ENCODE assay signal across 8 mouse cellular contexts in genomic region chr8:84659936-84660818, GRCm38 (mm10). TPM values are rescaled to one million over a fixed set of nuclear protein-coding genes. Genes with fewer than 3 reads are reported as not detected.
DNase-seq lines count a peak whose midpoint lies in the region; ATAC-seq and TF ChIP-seq lines count a peak whose summit lies in the region.

No protein-coding gene starts in this region.

- H3K9ac ChIP-seq in heart, adult 2 months (ENCODE audit: low read depth, low read length), result peak overlapping the region; percentile 51
- H3K9ac ChIP-seq in lung, postnatal 0 days (replicated peaks; ENCODE audit: low read depth), result peak overlapping the region; percentile 99

- H3K4me3 ChIP-seq in G1E (ENCODE audit: low read depth, low read length), result peak overlapping the region; percentile 83
- peak overlapping the region; percentile 74 for H3K4me3 ChIP-seq in brown adipose tissue, adult 24 weeks (ENCODE audit: insufficient read depth, low read depth, low read length)
- H3K4me3 ChIP-seq in heart, adult 2 months, result peak overlapping the region; percentile 87
- H3K4me3 ChIP-seq in kidney, adult 2 months (ENCODE audit: insufficient read depth, low read depth, low read length), result peak overlapping the region; percentile 87
- H3K4me3 ChIP-seq in lung, postnatal 0 days (ENCODE audit: low read depth, low read length), result peak overlapping the region; percentile 97

- H3K4me2 ChIP-seq in lung, postnatal 0 days (replicated peaks; ENCODE audit: low read depth, low read length), result peak overlapping the region; percentile 79

- DNase-seq in G1E (ENCODE audit: low spot score), result peak; percentile 74
- DNase-seq in heart, adult 2 months, result peak; percentile 80 to 86
- peak; percentile 80 for DNase-seq in kidney, adult 2 months
- DNase-seq in lung, postnatal 0 days (ENCODE audit: low spot score), result peak; percentile 89
- DNase-seq in retina, embryonic 14.5 days (ENCODE audit: low spot score), result peak; percentile 70
- DNase-seq in frontal cortex, postnatal 14 days (ENCODE audit: low spot score in 2 of 2), result no peak
- no peak for DNase-seq in layer of hippocampus, postnatal 36 days

- no peaks in the 10 kb centered on the region for H3K27me3 ChIP-seq in G1E (ENCODE audit: insufficient read depth, low read length)
- H3K27me3 ChIP-seq in heart, adult 2 months (ENCODE audit: control insufficient read depth, insufficient read depth, low read length), result no peaks in the 10 kb centered on the region
- H3K27me3 ChIP-seq in kidney, adult 2 months (replicated peaks; ENCODE audit: control insufficient read depth, insufficient read depth, low read length), result no peaks in the 10 kb centered on the region
- no peaks in the 10 kb centered on the region for H3K27me3 ChIP-seq in lung, postnatal 0 days (replicated peaks; ENCODE audit: insufficient read depth, low read length)

- H3K4me1 ChIP-seq in G1E (ENCODE audit: insufficient read depth, low read depth, low read length), result peaks cover 59% of the 10 kb centered on the region
- peaks cover 3% of the 10 kb centered on the region; the same call in 1 of the 2 replicates for H3K4me1 ChIP-seq in brown adipose tissue, adult 24 weeks (ENCODE audit: control insufficient read depth, insufficient read depth, insufficient read length, low read length)
- H3K4me1 ChIP-seq in heart, adult 2 months (ENCODE audit: control insufficient read depth, insufficient read depth, low read length), result peaks cover 1% of the 10 kb centered on the region; the same call in 1 of the 2 replicates
- peaks cover 21% of the 10 kb centered on the region; the same call in 1 of the 2 replicates for H3K4me1 ChIP-seq in kidney, adult 2 months (ENCODE audit: control insufficient read depth, insufficient read depth, low read length)
- H3K4me1 ChIP-seq in lung, postnatal 0 days (ENCODE audit: insufficient read depth, low read depth, low read length), result peaks cover 32% of the 10 kb centered on the region

- intact Hi-C loops in heart, adult 2 months (cut with DNase I), result loop anchor here (1.0 to 5.0 kb wide), 3 partner anchors 21 to 422 kb away; partner anchors contain the start of genes Lyl1, Man2b1, Wdr83 and Wdr83os

- H3K27ac ChIP-seq in brown adipose tissue, adult 24 weeks (replicated peaks; ENCODE audit: low read depth, low read length), result peak overlapping the region; percentile 98
- H3K27ac ChIP-seq in heart, adult 2 months, result peak overlapping the region; percentile 96
- H3K27ac ChIP-seq in kidney, adult 2 months (ENCODE audit: insufficient read depth, low read depth, low read length), result peak overlapping the region; percentile 84
- peak overlapping the region; percentile 99 for H3K27ac ChIP-seq in lung, postnatal 0 days (ENCODE audit: low read length)

- H3K79me2 ChIP-seq in heart, adult 2 months (replicated peaks; ENCODE audit: control insufficient read depth, insufficient read depth, low read length), result no peaks in the 10 kb centered on the region

- H3K36me3 ChIP-seq in G1E (replicated peaks), result peaks cover 16% of the 10 kb centered on the region
- H3K36me3 ChIP-seq in heart, adult 2 months (ENCODE audit: control insufficient read depth, insufficient read depth, low read length), result no peaks in the 10 kb centered on the region
- H3K36me3 ChIP-seq in kidney, adult 2 months (ENCODE audit: control insufficient read depth, insufficient read depth, low read length), result no peaks in the 10 kb centered on the region
- no peaks in the 10 kb centered on the region for H3K36me3 ChIP-seq in lung, postnatal 0 days (ENCODE audit: insufficient read depth, low read length)

- TF ChIP-seq POLR2A in heart, adult 2 months (IDR thresholded peaks at IDR 0.05; ENCODE audit: insufficient read depth, low read depth, low read length), result peak; percentile 65
- TF ChIP-seq POLR2A in kidney, adult 2 months (IDR thresholded peaks at IDR 0.05; ENCODE audit: low read depth, low read length), result peak; percentile 14

- peak; percentile 31 for ATAC-seq in G1E (ENCODE audit: extremely low read depth, insufficient number of reproducible peaks, low FRiP score, poor library complexity, severe bottlenecking)
- ATAC-seq in lung, postnatal 0 days, result peak; percentile 15

- TF ChIP-seq EP300 in heart, adult 2 months (IDR thresholded peaks at IDR 0.05; ENCODE audit: insufficient read depth, low read depth, low read length), result peak; percentile 84
- peak; percentile 87 for TF ChIP-seq EP300 in lung, postnatal 0 days (IDR thresholded peaks at IDR 0.05)

- no peaks in the 10 kb centered on the region for H3K9me3 ChIP-seq in G1E (replicated peaks)
- H3K9me3 ChIP-seq in lung, postnatal 0 days (ENCODE audit: low read length), result no peaks in the 10 kb centered on the region

- no peak for TF ChIP-seq CTCF in G1E (IDR thresholded peaks at IDR 0.05; ENCODE audit: low read depth, low read length)
- no peak for TF ChIP-seq CTCF in heart, adult 2 months (IDR thresholded peaks at IDR 0.05)
- TF ChIP-seq CTCF in kidney, adult 2 months (conservative IDR thresholded peaks at IDR 0.05; ENCODE audit: insufficient read depth, insufficient read length, low read depth, low read length), result no peak
- TF ChIP-seq CTCF in lung, postnatal 0 days (IDR thresholded peaks at IDR 0.05), result no peak

- WGBS in heart, adult 2 months, result 13% methylated on average over 33 of the region's 33 CpGs
- 6% methylated on average over 33 of the region's 33 CpGs for WGBS in kidney, adult 2 months
- WGBS in lung, postnatal 0 days, result 4% methylated on average over 33 of the region's 33 CpGs

RNA-seq across cellular contexts. Expression of gene Ier2, which starts 2.5 kb away (rescaled TPM):
- total RNA-seq in G1E (2014; fragmentation: Nextera tagmentation) (60.5 and 64.9 TPM in 2 replicates), G1E (2017) (43.1 and 48.5 TPM in 2 replicates)
- 112 and 119 TPM in 2 replicates for polyA plus RNA-seq in G1E (2012)
- 17.2 and 62.3 TPM in 2 replicates for polyA plus RNA-seq in brown adipose tissue, adult 24 weeks (2012; ENCODE audit: insufficient read depth, insufficient read length, missing spikeins)
- 10 to 100 TPM; 11.8 to 13.0 TPM for total RNA-seq in heart, adult 2 months (2021)
- 6.8 and 8.1 TPM in 2 replicates for polyA plus RNA-seq in heart, adult 2 months (2012; rRNA removed)
- polyA plus RNA-seq in kidney, adult 2 months (2012; rRNA removed), result 5.7 and 7.3 TPM in 2 replicates
- 113 and 140 TPM in 2 replicates for polyA plus RNA-seq in lung, postnatal 0 days (2015; fragmentation: Nextera tagmentation; extraction: Ambion mirVana)
- total RNA-seq in layer of hippocampus, postnatal 36 days (2021), result 1 to 10 TPM; 7.2 to 7.6 TPM

RNA-seq across cellular contexts. Expression of gene Trmt1, which starts 25.9 kb away (rescaled TPM):
- 63.3 and 64.9 TPM in 2 replicates for total RNA-seq in G1E (2014; fragmentation: Nextera tagmentation)
- total RNA-seq in G1E (2017), result 68.2 and 96.4 TPM in 2 replicates
- 244 and 260 TPM in 2 replicates for polyA plus RNA-seq in G1E (2012)
- 25.1 and 33.4 TPM in 2 replicates for polyA plus RNA-seq in brown adipose tissue, adult 24 weeks (2012; ENCODE audit: insufficient read depth, insufficient read length, missing spikeins)
- total RNA-seq in heart, adult 2 months (2021), result 10 to 100 TPM; 32.0 to 37.4 TPM
- 39.9 and 50.8 TPM in 2 replicates for polyA plus RNA-seq in heart, adult 2 months (2012; rRNA removed)
- polyA plus RNA-seq in kidney, adult 2 months (2012; rRNA removed), result 73.7 and 98.9 TPM in 2 replicates
- 38.4 and 43.4 TPM in 2 replicates for polyA plus RNA-seq in lung, postnatal 0 days (2015; fragmentation: Nextera tagmentation; extraction: Ambion mirVana)
- 100 to 1,000 TPM in 1 of 2 experiments, 10 to 100 TPM in 1; 95.2 to 115 TPM for total RNA-seq in layer of hippocampus, postnatal 36 days (2021)

RNA-seq across cellular contexts. Expression of gene Nacc1, which starts 27.5 kb away (rescaled TPM):
- total RNA-seq in G1E (2014; fragmentation: Nextera tagmentation) (120 and 125 TPM in 2 replicates), G1E (2017) (48.1 and 54.5 TPM in 2 replicates)
- 207 and 224 TPM in 2 replicates for polyA plus RNA-seq in G1E (2012)
- polyA plus RNA-seq in brown adipose tissue, adult 24 weeks (2012; ENCODE audit: insufficient read depth, insufficient read length, missing spikeins), result 19.0 and 22.9 TPM in 2 replicates
- total RNA-seq in heart, adult 2 months (2021), result 10 to 100 TPM; 30.5 to 31.0 TPM
- 45.3 and 50.5 TPM in 2 replicates for polyA plus RNA-seq in heart, adult 2 months (2012; rRNA removed)
- polyA plus RNA-seq in kidney, adult 2 months (2012; rRNA removed), result 85.8 and 93.9 TPM in 2 replicates
- polyA plus RNA-seq in lung, postnatal 0 days (2015; fragmentation: Nextera tagmentation; extraction: Ambion mirVana), result 7.1 and 7.4 TPM in 2 replicates
- total RNA-seq in layer of hippocampus, postnatal 36 days (2021), result 10 to 100 TPM; 85.9 to 92.2 TPM

RNA-seq across cellular contexts. Expression of gene Lyl1, which starts 41.1 kb away (rescaled TPM):
- total RNA-seq in G1E (2014; fragmentation: Nextera tagmentation), result 136 and 138 TPM in 2 replicates
- total RNA-seq in G1E (2017), result 81.2 and 95.6 TPM in 2 replicates
- 550 and 561 TPM in 2 replicates for polyA plus RNA-seq in G1E (2012)
- polyA plus RNA-seq in brown adipose tissue, adult 24 weeks (2012; ENCODE audit: insufficient read depth, insufficient read length, missing spikeins), result 2.9 and 3.1 TPM in 2 replicates
- total RNA-seq in heart, adult 2 months (2021), result 1 to 10 TPM; 3.0 to 3.7 TPM
- 4.0 and 7.7 TPM in 2 replicates for polyA plus RNA-seq in heart, adult 2 months (2012; rRNA removed)
- 3.2 and 4.1 TPM in 2 replicates for polyA plus RNA-seq in kidney, adult 2 months (2012; rRNA removed)
- polyA plus RNA-seq in lung, postnatal 0 days (2015; fragmentation: Nextera tagmentation; extraction: Ambion mirVana), result 11.6 and 13.9 TPM in 2 replicates
- 1 to 10 TPM; 1.2 to 2.0 TPM for total RNA-seq in layer of hippocampus, postnatal 36 days (2021)

Comparison
In these comparisons a context has a peak if more than half of its experiments do, and no peak if none do; other contexts are left out.
1. DNase-seq: peak in G1E (single experiment), heart, adult 2 months (2 of 2), kidney, adult 2 months (single experiment), lung, postnatal 0 days (single experiment) and retina, embryonic 14.5 days (single experiment); none in frontal cortex, postnatal 14 days (0 of 2) and layer of hippocampus, postnatal 36 days (0 of 2).
2. Peak in every context shown above with its lines, with median percentiles within 50 percentile points of each other: H3K4me3 ChIP-seq and H3K27ac ChIP-seq.